Mouse (Mus musculus): ENCODE measurements around the gene Pkhd1.

GRCm38 (mm10) chr1:20617849-20618530 is at the start of gene Pkhd1:
- TF ChIP-seq CTCF (IDR thresholded peaks at IDR 0.05; ENCODE audit: low read depth, low read length) (no peak), EP300 (IDR thresholded peaks at IDR 0.05; ENCODE audit: insufficient read depth, low read depth, low read length) (no peak)
